Mouse (Mus musculus): ENCODE data around the gene Gm28035. TPM values are rescaled to one million over a fixed set of nuclear protein-coding genes. Genes with fewer than 3 reads are reported as not detected.
A peak's percentile ranks its signal among the peaks of the same experiment; 100 is the strongest.

The Gm28035 gene
- polyA plus RNA-seq, 1 experiment from 2014 or later, result not detected

DNA sequence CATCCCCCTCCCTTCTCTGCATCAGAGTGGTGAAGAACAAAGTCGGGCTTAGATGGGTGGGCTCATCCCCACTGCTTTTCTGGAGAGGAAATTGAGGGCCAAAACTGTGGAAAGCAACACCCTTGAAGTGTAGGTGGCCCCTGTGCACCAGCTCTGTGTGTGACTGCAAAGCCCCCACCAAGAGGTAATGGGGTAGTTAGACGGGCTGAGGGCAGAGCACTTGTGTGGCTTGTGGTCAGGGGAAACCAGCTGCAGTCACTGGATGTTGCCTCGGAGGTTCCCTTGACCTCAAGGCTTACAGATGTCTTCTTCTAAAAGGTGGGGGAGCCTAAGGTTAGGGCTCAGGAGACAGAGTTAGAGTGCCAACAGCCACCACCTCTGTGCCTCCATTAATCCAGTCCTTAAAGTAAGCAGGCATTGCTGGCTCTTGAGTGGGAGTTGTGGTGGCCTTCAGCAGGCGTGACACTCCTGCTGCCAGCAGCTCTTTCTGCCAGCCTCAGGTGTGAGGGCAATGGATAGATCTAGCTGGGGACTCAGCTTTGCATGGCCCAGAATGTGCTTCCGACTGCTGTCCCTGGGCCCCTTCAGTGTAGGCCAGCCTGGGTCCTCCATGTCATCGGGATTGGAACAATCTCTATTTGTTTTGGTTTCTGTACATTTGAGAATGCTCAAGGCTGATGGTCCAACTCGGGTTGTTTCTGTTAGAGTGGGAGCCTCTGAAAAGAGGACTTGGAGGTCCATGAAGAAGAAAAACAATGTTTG is 17.5 kb downstream of the Gm28035 start:
- peaks cover 99% of the 10 kb centered on the region for H3K36me3 ChIP-seq
- DNase-seq (ENCODE audit: low spot score), result no peak

DNA sequence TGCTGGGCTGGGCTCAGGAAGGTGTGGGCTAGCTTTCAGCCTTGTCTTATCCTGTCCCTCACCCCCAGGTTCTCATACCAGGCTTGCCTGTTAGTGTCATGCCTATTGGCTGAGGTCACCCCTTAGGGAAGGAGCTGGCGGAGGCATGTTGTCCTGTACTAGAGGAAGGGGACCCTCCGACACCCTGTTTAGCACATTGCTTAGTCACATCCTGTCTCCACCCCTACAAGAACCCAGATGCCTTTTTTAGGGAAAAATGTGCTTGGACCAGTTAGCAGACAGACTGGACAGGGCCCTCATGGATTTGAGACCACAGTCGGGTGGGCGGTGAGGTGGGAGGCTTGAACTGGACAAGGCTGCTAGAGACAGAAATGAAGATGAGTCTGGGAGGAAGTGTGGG is 18.2 kb downstream of the Gm28035 start:
- peaks cover 99% of the 10 kb centered on the region for H3K36me3 ChIP-seq
- DNase-seq (ENCODE audit: low spot score), result no peak
- no peaks in the 10 kb centered on the region for H3K27me3 ChIP-seq (ENCODE audit: insufficient read depth, poor library complexity, severe bottlenecking)
- H3K4me1 ChIP-seq (replicated peaks), result peaks cover 8% of the 10 kb centered on the region; the same call in 1 of the 2 replicates
- no peak overlapping the region for H3K4me3 ChIP-seq
- H3K27ac ChIP-seq, result no peak overlapping the region; the same call in 1 of the 2 replicates
- no peaks in the 10 kb centered on the region for H3K9me3 ChIP-seq
- WGBS, result 84% methylated on average over 4 of the region's 4 CpGs

More for the DNA sequence above, 17.5 kb downstream of the Gm28035 start:
- Histone ChIP-seq H3K27ac (peak overlapping the region; percentile 40; the same call in 1 of the 2 replicates), H3K9me3 (no peaks in the 10 kb centered on the region), H3K4me1 (replicated peaks) (peaks cover 8% of the 10 kb centered on the region; the same call in 1 of the 2 replicates), H3K4me3 (no peak overlapping the region), H3K27me3 (ENCODE audit: insufficient read depth, poor library complexity, severe bottlenecking) (no peaks in the 10 kb centered on the region)
- WGBS, result 85% methylated on average over 7 of the region's 7 CpGs

DNA sequence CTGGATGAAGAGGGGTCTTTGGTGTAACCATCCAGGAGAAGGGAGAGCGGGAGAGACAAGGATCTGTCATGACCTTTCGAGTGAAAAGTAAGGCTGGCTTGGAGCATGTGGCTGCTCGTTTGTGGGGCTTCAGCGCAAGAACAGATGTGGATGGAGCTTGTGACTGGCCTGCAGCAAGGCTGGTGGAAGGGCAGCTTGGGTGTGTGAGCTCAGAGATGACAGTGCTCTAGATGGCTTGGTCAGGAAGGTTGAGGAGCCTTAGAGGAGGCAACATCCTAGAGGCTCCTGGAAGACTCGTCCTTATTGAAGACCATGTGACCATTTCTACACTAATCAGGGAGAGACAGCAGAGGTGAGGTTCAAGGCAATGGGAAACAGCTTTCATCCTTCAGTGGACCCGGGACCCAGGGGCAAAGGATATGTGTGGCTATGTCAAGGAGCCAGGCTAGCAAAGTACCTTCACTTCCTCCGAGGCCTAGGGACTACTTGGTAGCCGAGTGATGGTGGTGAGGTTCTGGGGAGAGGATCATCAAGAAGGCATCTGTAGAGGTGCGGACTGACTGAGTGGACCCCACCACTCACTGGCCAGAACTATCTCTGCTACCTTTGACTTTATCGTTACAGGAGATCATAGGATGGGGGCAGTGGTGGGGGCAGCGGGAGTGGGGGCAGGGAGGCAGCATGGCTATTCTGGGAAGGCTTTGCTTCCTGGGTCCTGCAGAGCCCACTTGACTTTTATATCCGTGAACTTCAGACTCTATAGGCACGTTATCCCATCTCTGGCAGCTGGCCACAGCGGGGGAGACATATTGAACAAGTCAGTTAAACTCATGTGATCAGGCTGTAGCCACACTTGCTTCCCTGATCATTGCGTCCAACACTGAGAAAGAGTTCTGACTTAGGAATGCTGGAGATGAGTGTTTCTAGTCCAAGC is 19.0 kb downstream of the Gm28035 start:
- peaks cover 100% of the 10 kb centered on the region for H3K36me3 ChIP-seq
- peaks cover 8% of the 10 kb centered on the region; the same call in 1 of the 2 replicates for H3K4me1 ChIP-seq (replicated peaks)
- DNase-seq (ENCODE audit: low spot score), result no peak
- no peak overlapping the region for H3K4me3 ChIP-seq
- no peaks in the 10 kb centered on the region for H3K27me3 ChIP-seq (ENCODE audit: insufficient read depth, poor library complexity, severe bottlenecking)
- 93% methylated on average over 15 of the region's 15 CpGs for WGBS
- H3K27ac ChIP-seq, result no peak overlapping the region; the same call in 1 of the 2 replicates
- no peaks in the 10 kb centered on the region for H3K9me3 ChIP-seq

GRCm38 (mm10) chr2:30261064-30261736 is 20.8 kb downstream of the Gm28035 start:
- peaks cover 100% of the 10 kb centered on the region for H3K36me3 ChIP-seq
- 90% methylated on average over 4 of the region's 4 CpGs for WGBS

GRCm38 (mm10) chr2:30261921-30262839 is 21.8 kb downstream of the Gm28035 start:
- H3K27me3 ChIP-seq (ENCODE audit: insufficient read depth, poor library complexity, severe bottlenecking), result no peaks in the 10 kb centered on the region

More at GRCm38 (mm10) chr2:30261064-30261736, 20.8 kb downstream of the Gm28035 start:
- H3K4me3 ChIP-seq, result no peak overlapping the region
- no peaks in the 10 kb centered on the region for H3K9me3 ChIP-seq
- peaks cover 22% of the 10 kb centered on the region for H3K4me1 ChIP-seq (replicated peaks)
- no peak for DNase-seq (ENCODE audit: low spot score)
- H3K27me3 ChIP-seq (ENCODE audit: insufficient read depth, poor library complexity, severe bottlenecking), result no peaks in the 10 kb centered on the region
- no peak overlapping the region for H3K27ac ChIP-seq

GRCm38 (mm10) chr2:30262840-30263441 is 22.6 kb downstream of the Gm28035 start:
- DNase-seq (ENCODE audit: low spot score), result no peak
- 79% methylated on average over 4 of the region's 4 CpGs for WGBS
- H3K36me3 ChIP-seq, result peaks cover 94% of the 10 kb centered on the region
- no peak overlapping the region for H3K4me3 ChIP-seq
- H3K4me1 ChIP-seq (replicated peaks), result peaks cover 32% of the 10 kb centered on the region
- H3K27ac ChIP-seq, result no peak overlapping the region
- H3K9me3 ChIP-seq, result no peaks in the 10 kb centered on the region
- H3K27me3 ChIP-seq (ENCODE audit: insufficient read depth, poor library complexity, severe bottlenecking), result no peaks in the 10 kb centered on the region

More at GRCm38 (mm10) chr2:30261921-30262839, 21.8 kb downstream of the Gm28035 start:
- Histone ChIP-seq H3K36me3 (peaks cover 96% of the 10 kb centered on the region), H3K4me3 (no peak overlapping the region), H3K9me3 (no peaks in the 10 kb centered on the region), H3K4me1 (replicated peaks) (peaks cover 32% of the 10 kb centered on the region), H3K27ac (no peak overlapping the region; the same call in 1 of the 2 replicates)
- WGBS, result 91% methylated on average over 18 of the region's 18 CpGs
- no peak for DNase-seq (ENCODE audit: low spot score)

GRCm38 (mm10) chr2:30263811-30264210 is 23.4 kb downstream of the Gm28035 start:
- no peak for DNase-seq (ENCODE audit: low spot score)
- H3K36me3 ChIP-seq, result peaks cover 86% of the 10 kb centered on the region
- 93% methylated on average over 6 of the region's 6 CpGs for WGBS
- peaks cover 36% of the 10 kb centered on the region for H3K4me1 ChIP-seq (replicated peaks)
- H3K4me3 ChIP-seq, result no peak overlapping the region
- H3K9me3 ChIP-seq, result no peaks in the 10 kb centered on the region
- no peaks in the 10 kb centered on the region for H3K27me3 ChIP-seq (ENCODE audit: insufficient read depth, poor library complexity, severe bottlenecking)
- no peak overlapping the region for H3K27ac ChIP-seq

DNA sequence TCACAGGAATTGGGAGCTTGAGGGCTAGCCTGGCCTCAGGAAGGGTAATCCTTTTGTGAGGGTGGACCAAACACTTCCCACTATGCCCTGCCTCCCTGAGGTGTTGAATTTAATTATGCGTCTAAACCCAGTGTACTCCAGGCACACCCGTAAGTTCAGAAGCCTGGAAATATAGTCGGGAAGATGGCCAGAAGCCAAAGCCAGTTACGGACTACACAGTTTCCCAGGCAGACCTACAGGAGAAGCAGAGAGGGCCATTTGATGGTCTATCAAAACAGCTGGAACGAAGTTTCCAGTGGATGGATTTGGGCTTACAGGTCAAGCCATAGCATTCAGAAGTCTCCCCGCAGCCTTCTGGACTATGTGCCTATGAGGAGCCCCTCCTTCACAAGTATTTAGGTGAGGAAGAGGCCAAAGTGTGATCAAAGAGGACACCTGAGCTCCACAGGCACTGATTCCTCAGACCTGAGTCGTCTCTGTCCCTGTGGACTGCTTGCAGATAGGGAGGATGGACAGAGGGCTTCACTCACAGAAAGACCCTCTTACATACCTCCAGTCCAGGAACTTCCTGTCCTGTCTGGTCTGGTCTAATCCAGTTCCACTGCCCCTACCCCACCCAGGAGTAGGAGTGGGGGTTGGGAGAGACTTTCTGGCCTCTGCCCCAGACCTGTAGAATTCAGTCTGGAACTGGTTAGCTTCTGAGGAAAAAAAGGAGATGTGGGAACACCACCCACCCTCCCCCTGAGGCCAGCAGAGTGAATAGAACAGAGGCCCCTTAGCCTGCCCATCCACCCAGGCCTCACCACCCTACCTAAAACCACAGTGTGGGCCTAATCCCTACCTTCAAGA is 24.5 kb downstream of the Gm28035 start:
- H3K27me3 ChIP-seq (ENCODE audit: insufficient read depth, poor library complexity, severe bottlenecking), result no peaks in the 10 kb centered on the region
- H3K27ac ChIP-seq, result peak overlapping the region; percentile 76
- WGBS, result 84% methylated on average over 7 of the region's 7 CpGs
- no peak overlapping the region for H3K4me3 ChIP-seq
- peaks cover 36% of the 10 kb centered on the region for H3K4me1 ChIP-seq (replicated peaks)
- peaks cover 75% of the 10 kb centered on the region for H3K36me3 ChIP-seq
- no peak for DNase-seq (ENCODE audit: low spot score)
- no peaks in the 10 kb centered on the region for H3K9me3 ChIP-seq

GRCm38 (mm10) chr2:30265767-30266253 is 25.4 kb downstream of the Gm28035 start, which contains the start of gene Phyhd1:
TSS of gene Phyhd1 (plus strand) at chr2:30266203.
- Histone ChIP-seq H3K36me3 (peaks cover 66% of the 10 kb centered on the region), H3K4me1 (replicated peaks) (peaks cover 36% of the 10 kb centered on the region), H3K27me3 (ENCODE audit: insufficient read depth, poor library complexity, severe bottlenecking) (no peaks in the 10 kb centered on the region), H3K27ac (peak within 1 kb of the TSS; percentile 76), H3K4me3 (peak within 1 kb of the TSS; percentile 20; the same call in 1 of the 2 replicates), H3K9me3 (no peaks in the 10 kb centered on the region)
- no peak for DNase-seq (ENCODE audit: low spot score)
- 44% methylated on average over 5 of the region's 5 CpGs for WGBS

GRCm38 (mm10) chr2:30266392-30266941 is 26.1 kb downstream of the Gm28035 start:
- Histone ChIP-seq H3K4me3 (peak overlapping the region; percentile 20; the same call in 1 of the 2 replicates), H3K27ac (peak overlapping the region; percentile 76), H3K9me3 (no peaks in the 10 kb centered on the region), H3K27me3 (ENCODE audit: insufficient read depth, poor library complexity, severe bottlenecking) (no peaks in the 10 kb centered on the region), H3K36me3 (peaks cover 59% of the 10 kb centered on the region), H3K4me1 (replicated peaks) (peaks cover 34% of the 10 kb centered on the region)
- no peak for DNase-seq (ENCODE audit: low spot score)
- WGBS, result 26% methylated on average over 4 of the region's 4 CpGs
